28 mouse cellular contexts compared by ENCODE assay signal in genomic region chr16:62958485-62958884, GRCm38 (mm10).
A peak's percentile ranks its signal among the peaks of the same experiment; 100 is the strongest.
DNase-seq lines count a peak whose midpoint lies in the region; ATAC-seq and TF ChIP-seq lines count a peak whose summit lies in the region.
"Had no signal": no experiment of that assay in that cellular context is flagged by ENCODE, and none has a peak within 500 bp of the region (broad histone marks: within the 10 kb centered on the region; RNA-seq: fewer than 3 reads in every experiment).

No protein-coding gene starts in this region.

- no peak overlapping the region for H3K27ac ChIP-seq in forebrain, embryonic 14.5 days (ENCODE audit: low read depth, low read length)
- H3K27ac ChIP-seq in forebrain, embryonic 11.5 days (ENCODE audit: low read depth, low read length) = no peak overlapping the region
- no peak overlapping the region for H3K27ac ChIP-seq in midbrain, embryonic 12.5 days (replicated peaks)
- H3K27ac ChIP-seq in midbrain, embryonic 16.5 days (ENCODE audit: low read length) = no peak overlapping the region
- H3K27ac ChIP-seq: embryonic facial prominence, embryonic 10.5 days; embryonic facial prominence, embryonic 15.5 days; hindbrain, embryonic 13.5 days; liver, embryonic 12.5 days; stomach, postnatal 0 days had no signal

- no peak for TF ChIP-seq POLR2A in brain, embryonic 14.5 days (IDR thresholded peaks at IDR 0.05; ENCODE audit: borderline replicate concordance, extremely low read depth, insufficient read depth, insufficient read length, poor library complexity, severe bottlenecking)

- peak; percentile 48 for DNase-seq in forebrain, embryonic 14.5 days (ENCODE audit: low spot score)
- DNase-seq in forebrain, embryonic 11.5 days (ENCODE audit: low spot score) = no peak
- peak; percentile 75 for DNase-seq in brain, embryonic 14.5 days (ENCODE audit: low read depth)
- peak; percentile 58 for DNase-seq in retina, embryonic 14.5 days (ENCODE audit: low spot score)
- DNase-seq in Muller cell, postnatal 12 days (ENCODE audit: inconsistent ontology term) = no peak
- DNase-seq: adrenal gland, postnatal 14 days; cerebellum, adult 18-20 months; cerebellum, postnatal 10 days; gastrocnemius, postnatal 10 days; heart, postnatal 14 days; kidney, adult 9 months; kidney, postnatal 10 days; layer of hippocampus, postnatal 36 days; left cerebral cortex, postnatal 4 days; liver, postnatal 0 days; lung, postnatal 4 days; right cerebral cortex, postnatal 4 days; thymus, adult 2 months; thymus, postnatal 36 days had no signal

- ATAC-seq in forebrain, embryonic 14.5 days = peak; percentile 70
- ATAC-seq in forebrain, embryonic 11.5 days (replicated peaks; ENCODE audit: low FRiP score) = no peak
- ATAC-seq in midbrain, embryonic 12.5 days (ENCODE audit: low FRiP score, low read depth) = 0 out of 2 replicates have a peak, but pooled peaks have one; percentile 52
- ATAC-seq in midbrain, embryonic 16.5 days = no peak
- ATAC-seq: intestine, postnatal 0 days; liver, embryonic 12.5 days; liver, postnatal 0 days had no signal

- no peak for TF ChIP-seq CTCF in brain, embryonic 14.5 days (IDR thresholded peaks at IDR 0.05; ENCODE audit: borderline replicate concordance, extremely low read depth, insufficient read depth, insufficient read length)

- H3K9ac ChIP-seq in forebrain, embryonic 14.5 days (ENCODE audit: low read length) = no peak overlapping the region
- H3K9ac ChIP-seq in forebrain, embryonic 11.5 days (ENCODE audit: low read length) = no peak overlapping the region
- no peak overlapping the region for H3K9ac ChIP-seq in midbrain, embryonic 12.5 days (replicated peaks)
- no peak overlapping the region for H3K9ac ChIP-seq in midbrain, embryonic 16.5 days (ENCODE audit: low read depth, low read length)
- H3K9ac ChIP-seq: embryonic facial prominence, embryonic 15.5 days; hindbrain, embryonic 13.5 days; liver, embryonic 12.5 days; liver, postnatal 0 days had no signal

- H3K4me2 ChIP-seq in forebrain, embryonic 14.5 days (ENCODE audit: low read length) = no peak overlapping the region
- no peak overlapping the region for H3K4me2 ChIP-seq in forebrain, embryonic 11.5 days (ENCODE audit: low read depth, low read length, severe bottlenecking)
- no peak overlapping the region for H3K4me2 ChIP-seq in midbrain, embryonic 12.5 days (replicated peaks)
- no peak overlapping the region for H3K4me2 ChIP-seq in midbrain, embryonic 16.5 days (ENCODE audit: low read length)
- H3K4me2 ChIP-seq: embryonic facial prominence, embryonic 15.5 days; hindbrain, embryonic 13.5 days; liver, embryonic 12.5 days had no signal

- H3K4me3 ChIP-seq in forebrain, embryonic 14.5 days (ENCODE audit: low read depth, low read length) = no peak overlapping the region
- no peak overlapping the region for H3K4me3 ChIP-seq in forebrain, embryonic 11.5 days (ENCODE audit: low read depth, low read length)
- H3K4me3 ChIP-seq in midbrain, embryonic 12.5 days = no peak overlapping the region
- no peak overlapping the region for H3K4me3 ChIP-seq in midbrain, embryonic 16.5 days (ENCODE audit: low read depth, low read length)
- H3K4me3 ChIP-seq: embryonic facial prominence, embryonic 10.5 days; embryonic facial prominence, embryonic 15.5 days; hindbrain, embryonic 13.5 days; liver, embryonic 12.5 days; megakaryocyte, embryonic 14.5 days had no signal

- no peaks in the 10 kb centered on the region for H3K9me3 ChIP-seq in forebrain, embryonic 14.5 days (replicated peaks; ENCODE audit: control insufficient read depth, low read length)
- no peaks in the 10 kb centered on the region for H3K9me3 ChIP-seq in forebrain, embryonic 11.5 days (ENCODE audit: control insufficient read depth, low read length)
- no peaks in the 10 kb centered on the region for H3K9me3 ChIP-seq in midbrain, embryonic 12.5 days
- H3K9me3 ChIP-seq in midbrain, embryonic 16.5 days (replicated peaks; ENCODE audit: control insufficient read depth, low read length, poor library complexity, severe bottlenecking) = no peaks in the 10 kb centered on the region
- H3K9me3 ChIP-seq: embryonic facial prominence, embryonic 10.5 days; embryonic facial prominence, embryonic 15.5 days; hindbrain, embryonic 13.5 days; liver, embryonic 12.5 days; megakaryocyte, embryonic 14.5 days had no signal

- no peaks in the 10 kb centered on the region for H3K4me1 ChIP-seq in forebrain, embryonic 14.5 days (ENCODE audit: control insufficient read depth, insufficient read depth, low read length)
- no peaks in the 10 kb centered on the region for H3K4me1 ChIP-seq in forebrain, embryonic 11.5 days (replicated peaks; ENCODE audit: control insufficient read depth, insufficient read depth, low read length)
- no peaks in the 10 kb centered on the region for H3K4me1 ChIP-seq in midbrain, embryonic 12.5 days
- no peaks in the 10 kb centered on the region for H3K4me1 ChIP-seq in midbrain, embryonic 16.5 days (ENCODE audit: control insufficient read depth, insufficient read depth, low read length)
- H3K4me1 ChIP-seq: embryonic facial prominence, embryonic 10.5 days; embryonic facial prominence, embryonic 15.5 days; liver, embryonic 12.5 days; megakaryocyte, embryonic 14.5 days had no signal

- WGBS in forebrain, embryonic 14.5 days = 26% methylated on average over 4 of the region's 4 CpGs
- WGBS in forebrain, embryonic 11.5 days = 39% methylated on average over 4 of the region's 4 CpGs
- 49% methylated on average over 4 of the region's 4 CpGs for WGBS in midbrain, embryonic 12.5 days
- WGBS in midbrain, embryonic 16.5 days = 38% methylated on average over 4 of the region's 4 CpGs

- no peaks in the 10 kb centered on the region for H3K36me3 ChIP-seq in forebrain, embryonic 14.5 days (ENCODE audit: control insufficient read depth, insufficient read depth, low read length)
- no peaks in the 10 kb centered on the region for H3K36me3 ChIP-seq in forebrain, embryonic 11.5 days (ENCODE audit: control insufficient read depth, insufficient read depth, low read length)
- no peaks in the 10 kb centered on the region for H3K36me3 ChIP-seq in midbrain, embryonic 12.5 days
- no peaks in the 10 kb centered on the region for H3K36me3 ChIP-seq in midbrain, embryonic 16.5 days (ENCODE audit: control insufficient read depth, insufficient read depth, low read length)
- H3K36me3 ChIP-seq: embryonic facial prominence, embryonic 10.5 days; embryonic facial prominence, embryonic 15.5 days; hindbrain, embryonic 13.5 days; liver, embryonic 12.5 days had no signal

- no peaks in the 10 kb centered on the region for H3K27me3 ChIP-seq in forebrain, embryonic 14.5 days (replicated peaks; ENCODE audit: control insufficient read depth, insufficient read depth, low read length)
- no peaks in the 10 kb centered on the region for H3K27me3 ChIP-seq in forebrain, embryonic 11.5 days (ENCODE audit: control insufficient read depth, insufficient read depth, low read length)
- no peaks in the 10 kb centered on the region for H3K27me3 ChIP-seq in midbrain, embryonic 12.5 days
- no peaks in the 10 kb centered on the region for H3K27me3 ChIP-seq in midbrain, embryonic 16.5 days (ENCODE audit: control insufficient read depth, insufficient read depth, low read depth, low read length)
- H3K27me3 ChIP-seq: embryonic facial prominence, embryonic 15.5 days; hindbrain, embryonic 13.5 days; liver, embryonic 12.5 days; megakaryocyte, embryonic 14.5 days had no signal

Comparison
In these comparisons a context has a peak if more than half of its experiments do, and no peak if none do; other contexts are left out.
1. ATAC-seq: peak in forebrain, embryonic 14.5 days (single experiment) and midbrain, embryonic 12.5 days (single experiment); none in forebrain, embryonic 11.5 days (single experiment) and midbrain, embryonic 16.5 days (single experiment).
2. DNase-seq: peak in forebrain, embryonic 14.5 days (single experiment), brain, embryonic 14.5 days (single experiment) and retina, embryonic 14.5 days (single experiment); none in forebrain, embryonic 11.5 days (single experiment) and Muller cell, postnatal 12 days (single experiment).